Mouse (Mus musculus) mammary gland, adult 2 months (tissue): ENCODE results near the gene Pdia4. TPM values are rescaled to one million over a fixed set of nuclear protein-coding genes. Genes with fewer than 3 reads are reported as not detected.

ENCODE experiments used
- polyA plus RNA-seq: library from polyadenylated mRNA; depleted of rRNA; stranded (reverse); fragments of >200 nt; gene quantifications from 2 replicates; pipeline ENCODE4 v1.2.3, GENCODE M21; 2012; ENCODE audit warnings: low replicate concordance; rRNA removed

Pdia4 gene
- polyA plus RNA-seq: 19.3 and 36.7 TPM in 2 replicates

GRCm38 (mm10) chr6:47813257-47813878, at the start of gene Pdia4:
TSS of gene Pdia4 (minus strand) at chr6:47813430.

GRCm38 (mm10) chr6:47835482-47835983, 22.3 kb upstream of the Pdia4 start, which contains the start of gene Zfp398:
TSS of gene Zfp398 (plus strand) at chr6:47835661.

DNA sequence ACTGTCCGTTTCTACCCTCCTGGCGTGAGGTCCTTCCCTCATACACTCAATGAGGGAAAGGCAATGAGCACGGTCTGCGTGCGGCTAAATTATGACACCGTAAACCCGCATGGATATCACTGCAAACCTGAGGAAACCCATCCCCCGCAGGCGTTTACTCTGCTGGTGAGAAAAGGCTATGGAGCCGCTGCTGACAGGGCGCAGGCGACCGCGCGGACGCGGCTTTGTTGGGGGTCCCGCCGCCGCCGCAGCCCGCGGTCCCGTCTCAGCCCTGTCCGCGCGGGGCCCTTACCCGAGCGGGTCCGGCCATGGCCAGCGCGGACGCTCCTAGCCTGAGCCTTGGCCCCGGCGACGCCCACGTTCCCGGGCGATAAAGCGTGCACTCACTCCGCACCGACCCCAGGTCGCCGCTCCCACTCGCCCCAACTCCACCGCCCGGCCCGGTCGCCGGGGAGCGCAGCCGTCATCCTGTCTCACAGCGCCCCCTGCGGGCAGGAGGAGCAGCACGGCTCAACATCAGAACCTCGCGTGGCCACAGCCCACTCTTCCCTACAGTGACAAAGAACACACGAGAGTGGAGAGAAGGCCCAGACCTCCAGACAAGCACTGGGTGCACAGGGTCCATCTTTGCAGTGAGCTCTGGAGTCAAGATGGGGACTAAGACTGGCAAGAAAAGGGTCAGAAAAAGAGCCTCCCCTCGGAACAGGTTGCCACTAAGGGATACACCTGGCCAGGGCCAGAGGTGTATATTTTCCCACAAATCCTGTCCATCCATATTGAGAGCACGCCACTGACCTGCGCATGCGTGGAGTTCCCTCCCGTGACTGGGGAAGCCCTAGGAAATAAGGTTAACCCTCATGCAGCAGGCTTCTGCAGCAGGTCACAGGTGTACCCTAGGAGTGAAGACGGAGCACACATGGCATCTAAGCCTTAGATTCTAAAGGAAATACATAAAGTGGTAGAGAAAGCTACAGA, 17.2 kb upstream of the Pdia4 start, which contains the start of gene Zfp786:
Gene Zfp786 (minus strand): TSS at position 764 of the 975 bp plus-strand sequence.

Other genes with a start within 250 kb of the Pdia4 start
- gene Ezh2, start 218.1 kb downstream of the Pdia4 start, polyA plus RNA-seq: 3.6 and 7.7 TPM in 2 replicates
- 0.20 and 0.30 TPM in 2 replicates for gene Zfp786, start 17.4 kb upstream of the Pdia4 start, polyA plus RNA-seq
- gene Zfp398, start 22.2 kb upstream of the Pdia4 start, polyA plus RNA-seq: 11.4 and 12.6 TPM in 2 replicates
- 8.4 and 10.6 TPM in 2 replicates for gene Zfp282, start 63.8 kb upstream of the Pdia4 start, polyA plus RNA-seq
- 8.7 and 11.0 TPM in 2 replicates for gene Zfp212, start 107.0 kb upstream of the Pdia4 start, polyA plus RNA-seq
- gene Zfp956, start 140.0 kb upstream of the Pdia4 start, polyA plus RNA-seq: 14.5 and 17.6 TPM in 2 replicates
- 24.2 and 27.6 TPM in 2 replicates for gene Zfp777, start 235.5 kb upstream of the Pdia4 start, polyA plus RNA-seq